Mouse (Mus musculus): ENCODE measurements around the gene Uchl4. TPM values are rescaled to one million over a fixed set of nuclear protein-coding genes. Genes with fewer than 3 reads are reported as not detected.

Uchl4 gene
- polyA plus RNA-seq, 1 experiment from 2014 or later = 2.9 TPM

- Histone ChIP-seq H3K4me2 (replicated peaks) (peak overlapping the region; percentile 81), H3K36me3 (no peaks in the 10 kb centered on the region), H3K4me1 (peaks cover 9% of the 10 kb centered on the region), H3K27me3 (replicated peaks) (no peaks in the 10 kb centered on the region), H3K4me3 (peak overlapping the region; percentile 82), H3K27ac (peak overlapping the region; percentile 59; the same call in 1 of the 2 replicates), H3K9me3 (no peaks in the 10 kb centered on the region), H3K9ac (peak overlapping the region; percentile 91)
- 1% methylated on average over 24 of the region's 24 CpGs for WGBS
- peak; percentile 86 for ATAC-seq (ENCODE audit: low FRiP score, low read depth)
Observed at GRCm38 (mm10) chr9:64281781-64282178, 46.8 kb downstream of the Uchl4 start.

- 64% methylated on average over 5 of the region's 5 CpGs for WGBS
- peak overlapping the region; percentile 91 for H3K9ac ChIP-seq
- peak overlapping the region; percentile 81 for H3K4me2 ChIP-seq (replicated peaks)
- H3K27me3 ChIP-seq (replicated peaks) = no peaks in the 10 kb centered on the region
- H3K4me3 ChIP-seq = peak overlapping the region; percentile 82
- H3K27ac ChIP-seq = no peak overlapping the region
- ATAC-seq (ENCODE audit: low FRiP score, low read depth) = no peak
- H3K4me1 ChIP-seq = peaks cover 9% of the 10 kb centered on the region
- H3K36me3 ChIP-seq = no peaks in the 10 kb centered on the region
- no peaks in the 10 kb centered on the region for H3K9me3 ChIP-seq
Observed at GRCm38 (mm10) chr9:64282404-64282987, 47.5 kb downstream of the Uchl4 start.

Small RNAs within 50 kb of the gene (microRNA-seq; reads per million reads assigned to microRNA genes)
- gene Gm24106 = not detected

Other genes starting within 250 kb of the Uchl4 start
- 11.0 and 11.1 TPM in 2 replicates for gene Smad6, start 213.1 kb upstream of the Uchl4 start, polyA plus RNA-seq (2016; fragmentation: Nextera tagmentation; extraction: Ambion mirVana)
- gene Lctl, start 118.1 kb upstream of the Uchl4 start, polyA plus RNA-seq (2016; fragmentation: Nextera tagmentation; extraction: Ambion mirVana) = not detected in 2 replicates
- gene Zwilch, start 62.1 kb upstream of the Uchl4 start, polyA plus RNA-seq (2016; fragmentation: Nextera tagmentation; extraction: Ambion mirVana) = 18.3 and 18.9 TPM in 2 replicates
- gene Rpl4, start 61.8 kb upstream of the Uchl4 start, polyA plus RNA-seq (2016; fragmentation: Nextera tagmentation; extraction: Ambion mirVana) = 801 and 813 TPM in 2 replicates
- 34.4 and 35.0 TPM in 2 replicates for gene Snapc5, start 55.9 kb upstream of the Uchl4 start, polyA plus RNA-seq (2016; fragmentation: Nextera tagmentation; extraction: Ambion mirVana)
- 64.1 and 67.4 TPM in 2 replicates for gene Map2k1, start 18.4 kb downstream of the Uchl4 start, polyA plus RNA-seq (2016; fragmentation: Nextera tagmentation; extraction: Ambion mirVana)
- gene Tipin, start 46.4 kb downstream of the Uchl4 start, polyA plus RNA-seq (2016; fragmentation: Nextera tagmentation; extraction: Ambion mirVana) = 154 and 159 TPM in 2 replicates
- 21.4 and 21.9 TPM in 2 replicates for gene Dis3l, start 106.1 kb downstream of the Uchl4 start, polyA plus RNA-seq (2016; fragmentation: Nextera tagmentation; extraction: Ambion mirVana)
- 10.8 and 12.5 TPM in 2 replicates for gene Megf11, start 150.4 kb downstream of the Uchl4 start, polyA plus RNA-seq (2016; fragmentation: Nextera tagmentation; extraction: Ambion mirVana)

Measured in neural tube, embryonic 12.5 days (tissue).